12 mouse cellular contexts compared by ENCODE assay signal in the genomic region with DNA sequence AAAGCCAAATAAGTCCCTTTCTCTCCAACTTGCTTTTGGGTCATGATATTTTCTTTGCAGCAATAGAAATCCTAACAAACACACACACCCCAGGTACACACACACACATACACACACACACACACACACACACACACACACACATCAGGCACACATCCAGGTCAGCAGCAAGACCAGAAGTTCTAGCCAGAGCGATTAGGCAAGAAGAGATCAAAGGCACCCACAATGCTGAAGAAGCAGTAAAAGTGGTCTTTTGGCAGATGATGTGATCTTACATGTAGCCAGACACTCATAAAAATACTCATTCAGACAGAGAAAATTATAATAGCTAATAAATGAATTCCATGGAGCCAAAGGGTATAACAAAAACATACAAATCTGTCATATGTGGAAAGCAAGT. TPM values are rescaled to one million over a fixed set of nuclear protein-coding genes. Genes with fewer than 3 reads are reported as not detected.
"Had no signal": no experiment of that assay in that cellular context is flagged by ENCODE, and none has a peak within 500 bp of the region (broad histone marks: within the 10 kb centered on the region; RNA-seq: fewer than 3 reads in every experiment).

No protein-coding gene starts in this region.

- H3K4me3 ChIP-seq: hindbrain, embryonic 12.5 days; layer of hippocampus, adult 2 months; limb, embryonic 13.5 days; midbrain, embryonic 12.5 days had no signal

- H3K9me3 ChIP-seq: limb, embryonic 13.5 days; midbrain, embryonic 12.5 days had no signal

- H3K36me3 ChIP-seq: hindbrain, embryonic 12.5 days; limb, embryonic 13.5 days; midbrain, embryonic 12.5 days had no signal

- H3K4me2 ChIP-seq: hindbrain, embryonic 12.5 days; limb, embryonic 13.5 days; liver, embryonic 11.5 days; midbrain, embryonic 12.5 days had no signal

- DNase-seq: right cerebral cortex, postnatal 14 days; thymus, postnatal 36 days had no signal

- H3K4me1 ChIP-seq: midbrain, embryonic 12.5 days had no signal

- H3K27me3 ChIP-seq: hindbrain, embryonic 12.5 days; limb, embryonic 13.5 days; midbrain, embryonic 12.5 days had no signal

- ATAC-seq: hindbrain, embryonic 16.5 days; inflammation-experienced regulatory T-cells, adult 6 months; intestine, postnatal 0 days had no signal

- H3K27ac ChIP-seq: hindbrain, embryonic 12.5 days; layer of hippocampus, adult 2 months; limb, embryonic 13.5 days; midbrain, embryonic 12.5 days had no signal

- H3K9ac ChIP-seq: hindbrain, embryonic 12.5 days; limb, embryonic 13.5 days; midbrain, embryonic 12.5 days had no signal

RNA-seq across cellular contexts. Expression of gene Gdf7, which starts 52.4 kb away (rescaled TPM):
- polyA plus RNA-seq: inflammation-experienced regulatory T-cells, adult 6 months; intestine, postnatal 0 days; liver, embryonic 11.5 days; liver, embryonic 16.5 days; thymus, postnatal 0 days had no signal
